Mouse (Mus musculus): ENCODE measurements around the gene Zfp605. TPM values are rescaled to one million over a fixed set of nuclear protein-coding genes. Genes with fewer than 3 reads are reported as not detected.
A peak's percentile ranks its signal among the peaks of the same experiment; 100 is the strongest.
"Not testable (repeated sequence)": the region's sequence is repeated elsewhere in the genome, so short reads cannot be mapped to it uniquely, and the experiment has no call there.

Gene Zfp605
- polyA plus RNA-seq, 1 experiment: 0.74 TPM

DNA sequence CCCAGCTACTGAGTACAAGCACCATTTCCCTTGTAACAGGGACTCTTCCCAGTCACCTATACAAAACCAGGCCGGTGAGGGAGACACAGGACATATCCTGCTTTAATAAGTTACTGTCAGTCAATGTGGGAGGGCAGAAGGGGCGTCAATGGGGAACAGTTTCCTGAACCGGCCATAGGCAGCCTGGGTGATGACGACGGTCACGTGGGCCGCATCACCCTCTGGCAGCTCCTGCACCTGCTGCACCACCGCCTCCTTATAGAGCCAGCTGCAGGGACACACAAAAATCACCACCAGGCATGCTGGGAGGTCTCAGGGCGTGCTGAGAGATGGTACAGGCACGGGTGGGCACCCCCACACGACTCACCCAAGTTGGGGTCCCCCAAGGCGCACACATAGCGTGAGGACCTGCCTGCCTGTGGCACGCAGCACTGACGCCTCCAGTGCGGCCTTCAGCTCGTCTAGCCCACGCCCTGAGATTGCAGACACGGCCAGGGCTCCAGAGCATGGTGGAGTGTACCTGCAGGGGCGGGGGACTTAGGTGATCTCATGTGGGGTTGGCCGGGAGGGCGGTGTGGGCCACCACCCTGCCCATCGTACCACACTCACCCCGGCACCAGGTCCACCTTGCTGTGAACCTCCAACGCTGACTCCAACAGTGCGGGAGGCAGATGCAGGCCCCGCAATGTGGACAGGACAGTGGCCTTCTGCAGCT is 5.8 kb upstream of the Zfp605 start:
- no peaks in the 10 kb centered on the region for H3K27me3 ChIP-seq (replicated peaks; ENCODE audit: control insufficient read depth, insufficient read depth, low read length)
- no peak overlapping the region for H3K27ac ChIP-seq (ENCODE audit: insufficient read depth, low read depth, low read length)
- DNase-seq: no peak
- H3K4me1 ChIP-seq (ENCODE audit: control insufficient read depth, insufficient read depth, low read length): peaks cover 5% of the 10 kb centered on the region; the same call in 1 of the 2 replicates
- H3K4me3 ChIP-seq (ENCODE audit: insufficient read depth, low read depth, low read length): no peak overlapping the region
- TF ChIP-seq POLR2A (IDR thresholded peaks at IDR 0.05; ENCODE audit: low read depth, low read length): no peak
- TF ChIP-seq CTCF (conservative IDR thresholded peaks at IDR 0.05; ENCODE audit: insufficient read depth, insufficient read length, low read depth, low read length): no peak
- 95% methylated on average over 27 of the region's 27 CpGs for WGBS
- no peaks in the 10 kb centered on the region; the same call in 1 of the 2 replicates for H3K36me3 ChIP-seq (ENCODE audit: control insufficient read depth, insufficient read depth, low read length)

GRCm38 (mm10) chr5:110104616-110105380 is 5.1 kb upstream of the Zfp605 start:
- Histone ChIP-seq H3K27me3 (replicated peaks; ENCODE audit: control insufficient read depth, insufficient read depth, low read length) (no peaks in the 10 kb centered on the region), H3K4me1 (ENCODE audit: control insufficient read depth, insufficient read depth, low read length) (peaks cover 5% of the 10 kb centered on the region; the same call in 1 of the 2 replicates), H3K27ac (ENCODE audit: insufficient read depth, low read depth, low read length) (no peak overlapping the region), H3K36me3 (ENCODE audit: control insufficient read depth, insufficient read depth, low read length) (no peaks in the 10 kb centered on the region; the same call in 1 of the 2 replicates), H3K4me3 (ENCODE audit: insufficient read depth, low read depth, low read length) (no peak overlapping the region)
- TF ChIP-seq POLR2A (IDR thresholded peaks at IDR 0.05; ENCODE audit: low read depth, low read length): no peak
- TF ChIP-seq CTCF (conservative IDR thresholded peaks at IDR 0.05; ENCODE audit: insufficient read depth, insufficient read length, low read depth, low read length): no peak
- WGBS: 95% methylated on average over 36 of the region's 36 CpGs
- DNase-seq: no peak

GRCm38 (mm10) chr5:110106140-110106871 is 3.6 kb upstream of the Zfp605 start:
- peak overlapping the region; percentile 73; the same call in 1 of the 2 replicates for H3K4me3 ChIP-seq (ENCODE audit: insufficient read depth, low read depth, low read length)
- WGBS: 97% methylated on average over 26 of the region's 26 CpGs
- DNase-seq: no peak
- H3K27me3 ChIP-seq (replicated peaks; ENCODE audit: control insufficient read depth, insufficient read depth, low read length): no peaks in the 10 kb centered on the region
- no peak for TF ChIP-seq POLR2A (IDR thresholded peaks at IDR 0.05; ENCODE audit: low read depth, low read length)
- no peak for TF ChIP-seq CTCF (conservative IDR thresholded peaks at IDR 0.05; ENCODE audit: insufficient read depth, insufficient read length, low read depth, low read length)
- no peak overlapping the region for H3K27ac ChIP-seq (ENCODE audit: insufficient read depth, low read depth, low read length)
- H3K36me3 ChIP-seq (ENCODE audit: control insufficient read depth, insufficient read depth, low read length): no peaks in the 10 kb centered on the region; the same call in 1 of the 2 replicates
- H3K4me1 ChIP-seq (ENCODE audit: control insufficient read depth, insufficient read depth, low read length): peaks cover 5% of the 10 kb centered on the region; the same call in 1 of the 2 replicates

DNA sequence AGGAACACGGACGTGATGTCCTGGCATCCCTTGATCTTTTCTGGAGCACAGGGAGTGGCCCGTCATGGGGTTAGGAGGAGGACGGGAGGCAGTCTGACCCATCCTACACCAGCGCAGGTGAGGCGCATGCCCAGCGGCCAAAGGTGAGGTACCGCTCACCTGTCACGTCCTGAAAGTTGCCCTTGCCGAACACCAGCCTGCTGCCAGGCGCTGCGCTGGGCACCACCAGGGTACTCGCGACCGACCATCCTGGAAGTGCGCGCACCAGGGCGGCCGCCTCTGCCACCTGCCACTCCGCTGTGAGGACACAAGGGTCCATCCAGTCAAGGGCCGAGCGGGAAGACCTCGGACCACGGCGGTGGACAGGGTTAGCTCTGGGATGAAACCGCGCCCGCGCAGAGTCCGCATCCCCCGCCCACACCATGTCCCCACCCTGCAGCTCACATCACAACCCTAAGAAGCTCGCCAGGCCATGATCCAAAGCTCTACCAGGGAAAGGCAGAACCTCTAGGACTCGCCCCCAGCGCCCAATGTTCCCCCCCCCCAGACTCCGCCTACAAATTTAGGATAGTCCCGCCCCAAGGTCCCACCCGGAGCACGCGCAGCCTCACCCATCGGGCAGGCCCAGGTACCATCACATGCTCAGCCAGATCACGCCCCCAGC is 2.9 kb upstream of the Zfp605 start:
- Histone ChIP-seq H3K4me1 (ENCODE audit: control insufficient read depth, insufficient read depth, low read length) (no peaks in the 10 kb centered on the region), H3K36me3 (ENCODE audit: control insufficient read depth, insufficient read depth, low read length) (no peaks in the 10 kb centered on the region; the same call in 1 of the 2 replicates), H3K27ac (ENCODE audit: insufficient read depth, low read depth, low read length) (peak overlapping the region; percentile 54), H3K27me3 (replicated peaks; ENCODE audit: control insufficient read depth, insufficient read depth, low read length) (no peaks in the 10 kb centered on the region), H3K4me3 (ENCODE audit: insufficient read depth, low read depth, low read length) (peak overlapping the region; percentile 73)
- TF ChIP-seq POLR2A (IDR thresholded peaks at IDR 0.05; ENCODE audit: low read depth, low read length): no peak
- no peak for TF ChIP-seq CTCF (conservative IDR thresholded peaks at IDR 0.05; ENCODE audit: insufficient read depth, insufficient read length, low read depth, low read length)
- WGBS: 11% methylated on average over 41 of the region's 41 CpGs
- DNase-seq: no peak

GRCm38 (mm10) chr5:110107581-110108304 is 2.1 kb upstream of the Zfp605 start, which contains the start of gene Gtpbp6:
Gene Gtpbp6, minus strand, starts transcription at chr5:110108197.
- Histone ChIP-seq H3K27me3 (replicated peaks; ENCODE audit: control insufficient read depth, insufficient read depth, low read length) (no peaks in the 10 kb centered on the region), H3K4me1 (ENCODE audit: control insufficient read depth, insufficient read depth, low read length) (no peaks in the 10 kb centered on the region), H3K27ac (ENCODE audit: insufficient read depth, low read depth, low read length) (peak within 1 kb of the TSS; percentile 54), H3K36me3 (ENCODE audit: control insufficient read depth, insufficient read depth, low read length) (no peaks in the 10 kb centered on the region; the same call in 1 of the 2 replicates), H3K4me3 (ENCODE audit: insufficient read depth, low read depth, low read length) (peak within 1 kb of the TSS; percentile 73)
- DNase-seq: peak; percentile 99
- WGBS: under 1% methylated on average over 71 of the region's 71 CpGs
- no peak for TF ChIP-seq POLR2A (IDR thresholded peaks at IDR 0.05; ENCODE audit: low read depth, low read length)
- TF ChIP-seq CTCF (conservative IDR thresholded peaks at IDR 0.05; ENCODE audit: insufficient read depth, insufficient read length, low read depth, low read length): no peak

DNA sequence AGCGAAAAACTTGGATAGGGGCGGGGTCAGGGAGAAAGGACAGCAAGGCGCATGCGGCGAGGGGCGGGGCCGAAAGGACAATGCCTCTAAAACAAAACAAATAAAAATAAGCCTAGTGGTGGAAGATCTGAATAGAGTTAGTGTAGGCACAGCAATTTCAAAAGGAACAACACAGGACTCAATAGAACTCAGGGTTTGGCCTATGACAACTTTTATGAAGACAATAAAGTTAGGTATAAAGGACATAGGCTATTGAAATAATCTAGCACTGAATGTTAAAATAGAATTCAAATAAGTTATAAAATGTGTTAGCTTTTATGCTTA is 1.6 kb upstream of the Zfp605 start:
- no peak for DNase-seq
- no peaks in the 10 kb centered on the region for H3K4me1 ChIP-seq (ENCODE audit: control insufficient read depth, insufficient read depth, low read length)
- H3K27me3 ChIP-seq (replicated peaks; ENCODE audit: control insufficient read depth, insufficient read depth, low read length): no peaks in the 10 kb centered on the region
- peak overlapping the region; percentile 26; the same call in 1 of the 2 replicates for H3K27ac ChIP-seq (ENCODE audit: insufficient read depth, low read depth, low read length)
- H3K36me3 ChIP-seq (ENCODE audit: control insufficient read depth, insufficient read depth, low read length): no peaks in the 10 kb centered on the region; the same call in 1 of the 2 replicates
- H3K4me3 ChIP-seq (ENCODE audit: insufficient read depth, low read depth, low read length): no peak overlapping the region
- under 1% methylated on average over 7 of the region's 7 CpGs for WGBS
- TF ChIP-seq POLR2A (IDR thresholded peaks at IDR 0.05; ENCODE audit: low read depth, low read length) (no peak), CTCF (conservative IDR thresholded peaks at IDR 0.05; ENCODE audit: insufficient read depth, insufficient read length, low read depth, low read length) (no peak)

DNA sequence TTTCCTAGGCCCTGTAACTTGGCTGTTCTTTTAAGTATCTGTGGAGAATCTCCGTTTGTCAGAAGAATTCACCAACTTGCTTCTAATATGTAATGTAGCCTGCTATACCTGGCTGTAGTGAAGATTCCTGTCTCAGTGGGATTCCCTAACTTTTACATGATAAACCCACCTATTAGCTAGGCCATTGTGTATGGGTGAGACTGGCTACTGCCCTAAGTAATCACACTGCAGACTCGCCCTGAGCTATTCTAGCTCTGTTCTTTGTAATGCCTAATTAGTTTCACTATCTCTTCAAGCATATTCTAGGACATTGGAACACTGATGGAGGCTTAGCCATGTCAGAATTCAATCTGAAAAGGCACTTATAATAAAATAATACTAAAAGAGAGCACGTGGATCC is 12.5 kb downstream of the Zfp605 start:
- H3K4me3 ChIP-seq (ENCODE audit: insufficient read depth, low read depth, low read length); DNase-seq; H3K27ac ChIP-seq (ENCODE audit: insufficient read depth, low read depth, low read length); H3K36me3 ChIP-seq (ENCODE audit: control insufficient read depth, insufficient read depth, low read length); H3K27me3 ChIP-seq (replicated peaks; ENCODE audit: control insufficient read depth, insufficient read depth, low read length); H3K4me1 ChIP-seq (ENCODE audit: control insufficient read depth, insufficient read depth, low read length): not testable (repeated sequence)
- WGBS: 95% methylated on average over 3 of the region's 3 CpGs

Measured in kidney, adult 2 months (tissue).